Mouse (Mus musculus) kidney, postnatal 14 days (tissue): ENCODE measurements around the gene Zmym4.

Source experiments
- DNase-seq: peaks from one replicate; pipeline ENCODE4 v3.0.0; 2022; ENCODE audit warnings: mixed read lengths

Zmym4 gene

GRCm38 (mm10) chr4:126822891-126823882, 144.7 kb downstream of the Zmym4 start:
- no peak for DNase-seq

GRCm38 (mm10) chr4:126814854-126815253, 153.1 kb downstream of the Zmym4 start:
- DNase-seq: no peak

- no peak for DNase-seq
These were observed 154.7 kb downstream of the Zmym4 start for GRCm38 (mm10) chr4:126813212-126813611.
